Mouse (Mus musculus): Measurements from ENCODE around the gene Rab3c. TPM values are rescaled to one million over a fixed set of nuclear protein-coding genes. Genes with fewer than 3 reads are reported as not detected.

The Rab3c gene
- polyA plus RNA-seq, 1 experiment from 2014 or later, result not detected

DNA sequence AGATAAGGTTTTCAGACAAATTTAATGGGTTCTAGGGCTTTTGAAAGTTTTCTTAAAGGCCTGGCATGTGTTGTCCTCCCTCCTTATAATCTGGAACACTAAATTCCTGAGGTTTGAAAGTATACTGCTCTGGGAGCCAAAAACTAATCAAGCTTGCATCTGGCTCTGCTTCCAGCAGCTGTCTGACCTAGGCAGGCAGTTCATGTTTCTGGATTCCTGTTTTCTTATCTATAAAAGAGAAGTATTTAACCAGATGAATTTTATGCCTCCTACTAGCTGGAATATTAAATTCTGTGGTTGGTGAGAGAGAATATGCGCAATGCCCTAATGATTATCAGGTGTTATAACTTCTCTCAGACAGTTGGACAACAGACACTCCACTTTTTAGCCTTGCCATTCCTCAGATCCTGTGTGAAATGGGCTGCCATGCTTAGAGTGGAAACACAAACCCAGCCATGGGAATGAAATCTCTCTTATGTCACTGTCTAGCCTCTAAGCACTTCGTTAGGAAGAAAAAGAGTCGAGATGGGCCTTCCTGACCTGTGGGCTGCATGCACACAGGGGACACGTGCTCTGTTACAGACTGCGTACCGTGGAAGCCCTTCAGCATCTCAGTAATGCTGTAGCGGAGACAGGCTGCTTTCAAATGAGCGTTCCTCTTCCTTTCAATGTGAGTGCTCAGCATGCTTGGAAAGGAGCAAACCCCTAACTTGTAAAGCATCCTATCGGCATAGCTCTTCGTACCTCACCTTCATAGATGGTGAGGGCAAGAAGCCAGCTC lies 256.2 kb downstream of the Rab3c start:
- no peak for DNase-seq (ENCODE audit: low spot score)

DNA sequence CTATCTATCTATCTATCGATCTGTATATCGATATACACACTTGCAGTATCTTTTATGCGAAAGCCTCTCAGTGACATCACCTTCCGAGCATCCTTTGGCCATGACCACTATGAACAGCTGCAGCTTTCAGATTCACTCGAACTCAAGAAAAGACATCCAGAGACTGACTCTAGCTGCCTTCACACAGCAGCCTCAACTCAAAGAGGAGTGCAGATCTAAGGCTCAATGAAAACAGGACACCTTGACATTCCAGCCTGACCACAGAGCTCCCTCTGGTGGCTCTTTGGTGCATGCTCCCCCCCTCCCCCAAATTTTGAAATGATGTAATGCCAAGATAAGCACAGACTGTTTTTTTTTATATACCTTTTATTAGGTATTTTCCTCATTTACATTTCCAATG lies 257.8 kb downstream of the Rab3c start:
- DNase-seq (ENCODE audit: low spot score), result peak; percentile 45

DNA sequence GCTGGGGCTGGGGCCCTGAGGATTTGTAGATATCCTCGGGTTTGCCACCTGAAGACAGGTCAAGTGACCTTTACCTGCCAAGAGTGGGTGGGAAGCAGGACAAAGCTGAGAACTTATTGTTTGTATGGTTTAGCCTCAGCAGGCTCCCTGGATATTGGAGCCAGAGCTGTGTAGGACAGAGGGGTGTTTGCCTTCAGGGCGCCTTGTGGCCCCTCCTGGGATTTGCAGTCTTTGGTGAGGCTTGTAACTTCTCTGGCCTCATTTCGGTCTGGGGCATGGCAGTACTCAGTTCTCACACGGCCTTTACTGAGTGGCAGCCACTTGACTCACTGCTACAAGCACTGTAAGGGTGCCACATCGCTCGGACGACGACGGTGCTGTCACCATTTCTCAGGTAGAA lies 261.0 kb downstream of the Rab3c start:
- no peak for DNase-seq (ENCODE audit: low spot score)

DNA sequence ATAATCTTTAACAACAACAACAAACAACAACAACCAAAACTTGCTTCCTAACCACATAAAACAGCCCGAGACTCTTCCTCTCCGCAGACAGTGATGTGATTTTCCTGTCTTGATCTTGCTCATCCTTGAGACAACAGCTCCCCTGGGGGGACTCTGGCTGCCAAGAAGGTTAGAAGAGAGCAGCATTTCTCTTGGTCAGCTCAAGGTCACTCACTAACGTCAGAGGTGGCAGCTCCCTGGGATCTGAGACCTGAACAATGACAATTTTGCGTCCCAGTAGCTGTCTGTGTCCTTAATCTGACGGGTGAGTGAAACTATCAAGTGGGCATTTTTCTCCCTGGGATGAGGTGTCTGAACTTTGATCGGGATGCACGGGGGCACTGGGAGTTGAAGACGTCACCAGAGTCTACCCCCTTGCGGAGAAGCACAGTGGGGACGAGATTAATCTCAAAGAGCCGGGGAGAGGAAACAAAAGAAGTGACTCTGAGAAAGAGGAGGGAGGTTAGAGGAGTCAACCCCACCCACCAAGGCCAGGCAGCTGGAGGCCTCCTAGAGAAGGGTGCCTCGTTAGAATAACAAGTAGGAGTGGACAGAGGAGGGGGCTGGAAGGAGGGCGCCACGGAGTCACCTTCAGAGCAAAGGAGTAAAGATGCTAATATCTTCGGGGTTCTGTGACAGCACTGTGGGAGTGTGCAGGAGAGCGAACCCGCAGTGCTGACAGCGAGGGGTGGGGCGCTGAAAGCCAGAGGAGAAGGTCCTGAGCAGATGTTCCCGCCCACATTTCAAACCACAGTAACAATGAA lies 261.7 kb downstream of the Rab3c start:
- no peak for DNase-seq (ENCODE audit: low spot score)

DNA sequence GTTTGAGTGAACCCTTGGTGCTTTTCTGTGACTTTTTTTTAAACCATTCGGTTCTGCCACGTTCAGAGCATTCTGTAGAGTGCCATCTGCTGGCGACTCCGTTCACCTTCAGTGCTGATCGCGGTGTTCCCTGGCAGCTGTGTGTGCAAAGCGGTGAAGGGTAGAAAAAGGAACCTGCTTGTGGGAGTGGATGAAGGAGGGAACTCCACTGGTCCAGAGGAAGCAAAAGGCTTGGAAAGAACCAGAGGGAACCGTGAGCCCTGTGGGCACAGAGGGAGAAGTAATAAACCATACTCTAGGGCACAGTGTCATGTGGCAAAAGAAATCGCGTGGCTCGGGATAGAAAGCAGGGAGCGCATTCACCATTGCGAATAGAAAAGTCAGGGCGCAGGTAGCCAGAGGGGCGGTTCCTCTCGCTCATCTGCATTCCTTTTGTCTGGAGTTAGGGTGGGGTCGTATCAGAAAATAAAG lies 262.3 kb downstream of the Rab3c start:
- DNase-seq (ENCODE audit: low spot score), result peak; percentile 75

DNA sequence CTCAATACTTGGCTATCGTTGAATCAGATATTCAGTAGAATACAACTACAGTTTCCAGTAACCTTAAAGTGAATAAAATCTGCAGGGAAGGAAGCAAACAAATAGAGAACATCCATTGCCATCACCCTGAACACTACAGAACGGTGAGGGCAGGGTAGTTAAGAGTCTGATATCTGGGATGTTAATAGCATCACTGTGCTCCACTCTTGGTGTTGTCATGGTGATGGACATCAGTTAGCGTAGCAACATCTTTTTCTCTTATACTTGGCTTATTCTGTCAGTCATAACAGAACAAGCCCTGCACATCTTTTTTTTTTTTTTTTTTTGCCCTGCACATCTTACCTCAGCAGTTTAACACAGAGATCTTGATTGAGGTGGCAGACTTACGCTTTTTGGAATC lies 268.8 kb downstream of the Rab3c start:
- no peak for DNase-seq (ENCODE audit: low spot score)

DNA sequence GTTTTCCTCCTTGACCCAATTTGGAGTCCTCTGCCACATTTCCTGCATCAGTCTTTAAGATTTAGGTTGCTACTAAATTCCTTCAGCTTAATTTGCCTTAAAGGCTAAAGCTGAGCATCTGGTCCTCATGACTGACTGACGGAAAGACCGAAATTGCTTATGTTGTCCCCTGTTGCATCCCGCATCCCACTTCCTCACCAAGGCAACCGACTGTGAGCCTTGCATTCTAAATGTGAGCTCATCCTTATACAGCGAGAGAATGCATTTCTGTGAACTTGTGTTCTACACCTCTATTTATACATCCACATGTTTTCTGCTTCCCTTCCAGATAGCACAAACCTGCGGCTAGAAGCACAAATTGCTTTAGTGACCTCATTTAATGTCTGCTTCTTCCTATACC lies 269.9 kb downstream of the Rab3c start:
- DNase-seq (ENCODE audit: low spot score), result no peak

DNA sequence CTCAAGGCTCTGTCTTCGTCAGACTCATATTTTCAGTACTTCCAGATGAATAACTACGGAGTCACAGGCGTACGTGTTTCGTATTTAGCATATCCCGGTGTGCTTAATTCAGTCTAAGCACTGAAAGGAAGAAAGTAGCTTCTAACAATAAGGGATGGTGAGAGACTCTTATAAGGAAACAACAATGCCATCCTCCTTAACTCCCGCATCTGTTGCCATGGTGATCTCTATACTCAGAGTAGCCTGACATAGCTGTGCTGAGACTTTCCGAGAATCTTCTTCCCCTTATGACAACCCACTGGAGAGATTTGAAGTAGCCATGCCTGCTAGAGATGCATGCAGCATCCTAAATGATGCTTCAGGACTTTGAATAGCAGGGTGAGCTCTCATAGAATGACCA lies 272.3 kb downstream of the Rab3c start:
- no peak for DNase-seq (ENCODE audit: low spot score)

DNA sequence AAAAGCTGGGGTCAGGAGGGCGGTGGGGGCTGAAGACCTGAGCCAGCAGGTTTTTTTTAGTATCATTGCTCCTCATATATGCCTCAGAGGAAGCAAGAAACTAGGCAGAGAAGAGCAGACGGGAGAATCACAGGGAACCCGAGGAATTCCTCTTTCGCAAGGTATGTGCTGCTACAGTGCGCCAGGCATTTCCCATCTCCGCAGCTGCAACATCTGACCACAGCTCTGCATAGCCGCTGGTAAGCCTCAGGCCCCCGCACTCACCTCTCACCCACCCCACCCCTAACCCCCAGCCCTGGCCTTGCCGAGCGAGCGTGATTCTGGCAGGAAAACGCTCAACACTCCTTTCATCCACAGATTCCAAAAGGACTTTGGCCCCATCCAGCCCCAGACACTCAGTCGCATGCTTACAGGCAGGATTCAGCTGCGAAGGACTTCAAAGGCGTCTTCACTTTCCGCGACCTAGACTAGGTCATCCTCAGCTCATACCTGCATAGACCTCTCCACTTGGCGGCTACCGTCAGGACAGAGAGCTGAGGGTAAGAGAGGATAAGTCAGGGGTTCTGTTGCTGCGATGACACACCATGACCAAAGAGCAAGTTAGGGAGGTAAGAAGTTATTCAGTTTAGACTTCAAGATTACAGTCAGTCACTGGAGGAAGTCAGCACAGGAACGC lies 274.6 kb downstream of the Rab3c start:
- DNase-seq (ENCODE audit: low spot score), result no peak

Other genes with a start within 250 kb of the Rab3c start
- gene Gapt, start 76.2 kb upstream of the Rab3c start, polyA plus RNA-seq (2015; fragmentation: Nextera tagmentation; extraction: Ambion mirVana), result 0.27 and 0.28 TPM in 2 replicates
- 7.3 and 8.4 TPM in 2 replicates for gene Plk2, start 114.0 kb upstream of the Rab3c start, polyA plus RNA-seq (2015; fragmentation: Nextera tagmentation; extraction: Ambion mirVana)

Measured in thymus, postnatal 0 days (tissue).